Mouse (Mus musculus) liver, embryonic 14.5 days (tissue): ENCODE results near the gene Cchcr1.

Source experiments
- CTCF ChIP-seq: IDR thresholded peaks from 2 replicates; pipeline ENCODE4 v1.5.1; 2016; ENCODE audit warnings: antibody characterized with exemption, low read depth, control low read depth
- EP300 ChIP-seq: IDR thresholded peaks from 2 replicates; pipeline ENCODE4 v1.6.1; 2016; ENCODE audit warnings: antibody characterized with exemption, low read depth

DNA sequence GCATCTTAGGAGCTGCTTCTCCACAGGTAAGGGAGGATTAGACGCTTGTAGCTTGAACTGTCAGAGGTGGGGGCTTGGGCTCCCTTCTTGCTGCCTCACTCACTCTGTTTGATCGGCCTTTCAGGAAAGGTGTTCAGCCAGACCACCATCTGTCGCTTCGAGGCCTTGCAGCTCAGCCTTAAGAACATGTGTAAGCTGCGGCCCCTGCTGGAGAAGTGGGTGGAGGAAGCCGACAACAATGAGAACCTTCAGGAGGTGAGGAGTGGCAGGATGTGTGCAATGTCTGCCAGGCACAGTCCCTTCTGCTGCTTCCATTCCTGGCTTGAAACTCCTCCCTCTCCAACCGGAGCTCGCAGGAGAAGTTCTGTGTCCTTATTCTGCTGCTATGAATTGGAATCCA, 7.6 kb upstream of the Cchcr1 start:
- TF ChIP-seq CTCF, result peak; percentile 44; the same call in 1 of the 2 replicates
- no peak for TF ChIP-seq EP300
